ENCODE assay signal across 1 mouse cellular context in genomic region chr6:122344386-122345116, GRCm38 (mm10).
TF ChIP-seq lines count a peak whose summit lies in the region.

No protein-coding gene starts in this region.

TF ChIP-seq in MEL, 35 proteins besides CTCF, POLR2A, EP300 and RAD21 (continued from another document):
- no peak for TF ChIP-seq TBP (IDR thresholded peaks at IDR 0.05; ENCODE audit: low read depth, low read length)
- TF ChIP-seq JUND (IDR thresholded peaks at IDR 0.05; ENCODE audit: low read depth, low read length), result no peak
- no peak for TF ChIP-seq ZKSCAN1 (IDR thresholded peaks at IDR 0.05; ENCODE audit: low read depth, low read length)
- TF ChIP-seq ETS1 (IDR thresholded peaks at IDR 0.05; ENCODE audit: low read depth, low read length), result no peak
- no peak for TF ChIP-seq USF1 (IDR thresholded peaks at IDR 0.05; ENCODE audit: low read depth, low read length)
- TF ChIP-seq SMC3 (IDR thresholded peaks at IDR 0.05; ENCODE audit: low read depth, low read length), result no peak
- no peak for TF ChIP-seq MAX (IDR thresholded peaks at IDR 0.05; ENCODE audit: low read length)
